Mouse (Mus musculus) kidney, adult 2 months (tissue): ENCODE measurements at regions not wholly inside any gene's neighbourhood (a gene's known extent, or its start where the extent isn't known, plus 50 kb on each side); places are given as distances from the start of the nearest gene placed in this dataset.

Experiments used
- CTCF ChIP-seq: fragments of 200-500 bp; conservative IDR thresholded peaks from 2 replicates; pipeline ENCODE4 v1.5.1; 2011; ENCODE audit warnings: low read depth, mild to moderate bottlenecking, control low read depth, low read length, moderate library complexity, mixed read lengths; ENCODE audit not compliant: insufficient read depth, insufficient read length
- POLR2A ChIP-seq: fragments of 200-500 bp; IDR thresholded peaks from one replicate; pipeline ENCODE4 v1.6.1; 2011; ENCODE audit warnings: low read depth, low read length, control low read depth

- TF ChIP-seq POLR2A (no peak), CTCF (no peak)
Measured at GRCm38 (mm10) chr6:117756176-117756575, 84.8 kb upstream of the Zfp637 start.
